Mouse (Mus musculus): ENCODE measurements around the gene Gnb1l.

GRCm38 (mm10) chr16:18477996-18478395 is 20.5 kb upstream of the Gnb1l start:
- TF ChIP-seq POLR2A (IDR thresholded peaks at IDR 0.05; ENCODE audit: insufficient read length, low read depth), result no peak
- no peak for TF ChIP-seq USF1 (IDR thresholded peaks at IDR 0.05; ENCODE audit: low read depth)
- TF ChIP-seq MAX (IDR thresholded peaks at IDR 0.05; ENCODE audit: low read depth), result no peak
- TF ChIP-seq E2F4 (IDR thresholded peaks at IDR 0.05; ENCODE audit: insufficient read depth), result no peak
- TF ChIP-seq TCF12 (IDR thresholded peaks at IDR 0.05; ENCODE audit: insufficient read depth, poor library complexity, severe bottlenecking), result no peak
- no peak for TF ChIP-seq MYOG (IDR thresholded peaks at IDR 0.05; ENCODE audit: control insufficient read depth in 1 of 3, insufficient read depth in 1 of 3, insufficient read length in 2 of 3, low read depth in 2 of 3)
- no peak for TF ChIP-seq SRF (IDR thresholded peaks at IDR 0.05; ENCODE audit: control insufficient read depth, insufficient read length, low read depth)
- TF ChIP-seq MYOD1 (IDR thresholded peaks at IDR 0.05; ENCODE audit: control insufficient read depth in 1 of 3, insufficient read length in 2 of 3, low read depth in 2 of 3), result no peak
- no peak for TF ChIP-seq REST (IDR thresholded peaks at IDR 0.05; ENCODE audit: insufficient read depth, insufficient read length)
- TF ChIP-seq CEBPB (IDR thresholded peaks at IDR 0.05; ENCODE audit: insufficient read depth, poor library complexity, severe bottlenecking), result no peak
- TF ChIP-seq POLR2AphosphoS2 (IDR thresholded peaks at IDR 0.05; ENCODE audit: insufficient read length, low read depth), result no peak
